Mouse (Mus musculus) hindbrain, embryonic 12.5 days (tissue): ENCODE measurements around the gene Krt75. TPM values are rescaled to one million over a fixed set of nuclear protein-coding genes. Genes with fewer than 3 reads are reported as not detected.
A peak's percentile ranks its signal among the peaks of the same experiment; 100 is the strongest.

ENCODE experiments used
- ATAC-seq: fragments of 200-750 bp; cut with Nextera tagmentation; 2 replicates; pipeline ENCODE4 v1.8.0; 2017; ENCODE audit warnings: moderate TSS enrichment; ENCODE audit not compliant: low FRiP score
- H3K27ac ChIP-seq: fragments of 300-500 bp; sonication (generic); 2 replicates; pipeline ENCODE4 v1.5.1; 2016; ENCODE audit warnings: mild to moderate bottlenecking
- H3K27me3 ChIP-seq: fragments of 300-500 bp; sonication (generic); 2 replicates; pipeline ENCODE4 v1.6.1; 2016; ENCODE audit warnings: mild to moderate bottlenecking
- H3K36me3 ChIP-seq: fragments of 300-500 bp; sonication (generic); 2 replicates; pipeline ENCODE4 v1.6.1; 2016; ENCODE audit warnings: mild to moderate bottlenecking
- H3K4me1 ChIP-seq: fragments of 300-500 bp; sonication (generic); 2 replicates; pipeline ENCODE4 v1.6.1; 2016
- H3K4me2 ChIP-seq: fragments of 300-500 bp; sonication (generic); replicated peaks from 2 replicates; pipeline ENCODE4 v1.6.1; 2016; ENCODE audit warnings: mild to moderate bottlenecking
- H3K4me3 ChIP-seq: fragments of 300-500 bp; sonication (generic); 2 replicates; pipeline ENCODE4 v1.5.1; 2016; ENCODE audit warnings: mild to moderate bottlenecking
- H3K9ac ChIP-seq: fragments of 300-500 bp; sonication (generic); 2 replicates; pipeline ENCODE4 v1.6.1; 2016; ENCODE audit warnings: mild to moderate bottlenecking, moderate library complexity
- H3K9me3 ChIP-seq: fragments of 300-500 bp; sonication (generic); replicated peaks from 2 replicates; pipeline ENCODE4 v1.6.1; 2016; ENCODE audit warnings: mild to moderate bottlenecking
- whole genome bisulfite sequencing: fragments of 180-500 bp; shearing (Covaris S2); methylation state at CpG from one replicate; pipeline ENCODE4 v1.1.7; 2016; 5-methylcytosine and 5-hydroxymethylcytosine counted together
- polyA plus RNA-seq: library from polyadenylated mRNA; unstranded; fragments of >200 nt; fragmentation: Nextera tagmentation; extraction: Ambion mirVana; gene quantifications from 2 replicates; pipeline ENCODE4 v1.2.1, GENCODE M21; 2016

The Krt75 gene
- polyA plus RNA-seq: 0.08 and 0.18 TPM in 2 replicates

- H3K27ac ChIP-seq: no peak within 1 kb of the TSS
- no peak within 1 kb of the TSS for H3K9ac ChIP-seq
- no peak within 1 kb of the TSS for H3K4me2 ChIP-seq
- H3K27me3 ChIP-seq: 0 out of 2 replicates have a peak, but pooled peaks cover 3% of the 10 kb centered on the region
- no peak for ATAC-seq
- H3K9me3 ChIP-seq: no peaks in the 10 kb centered on the region
- H3K36me3 ChIP-seq: no peaks in the 10 kb centered on the region
- 74% methylated on average over 15 of the region's 15 CpGs for WGBS
- no peak within 1 kb of the TSS for H3K4me3 ChIP-seq
- H3K4me1 ChIP-seq: no peaks in the 10 kb centered on the region
Measured at GRCm38 (mm10) chr15:101573796-101574345, at the start of gene Krt75. Krt75 (minus strand) TSS chr15:101573904.

GRCm38 (mm10) chr15:101599123-101599522 is 25.4 kb upstream of the Krt75 start:
- no peaks in the 10 kb centered on the region for H3K27me3 ChIP-seq
- H3K9me3 ChIP-seq: no peaks in the 10 kb centered on the region
- H3K4me3 ChIP-seq: no peak overlapping the region
- no peak overlapping the region for H3K9ac ChIP-seq
- no peak overlapping the region for H3K4me2 ChIP-seq
- no peaks in the 10 kb centered on the region for H3K4me1 ChIP-seq
- H3K27ac ChIP-seq: no peak overlapping the region
- 59% methylated on average over 6 of the region's 6 CpGs for WGBS
- no peaks in the 10 kb centered on the region for H3K36me3 ChIP-seq
- no peak for ATAC-seq

GRCm38 (mm10) chr15:101588216-101588615 is 14.5 kb upstream of the Krt75 start:
- Histone ChIP-seq H3K27ac (no peak overlapping the region), H3K4me3 (no peak overlapping the region), H3K9me3 (no peaks in the 10 kb centered on the region), H3K4me2 (no peak overlapping the region), H3K4me1 (no peaks in the 10 kb centered on the region), H3K27me3 (no peaks in the 10 kb centered on the region), H3K9ac (no peak overlapping the region), H3K36me3 (no peaks in the 10 kb centered on the region)
- ATAC-seq: no peak
- 79% methylated on average over 10 of the region's 10 CpGs for WGBS

GRCm38 (mm10) chr15:101584456-101584855 is 10.8 kb upstream of the Krt75 start:
- no peaks in the 10 kb centered on the region for H3K9me3 ChIP-seq
- H3K27me3 ChIP-seq: no peaks in the 10 kb centered on the region
- 34% methylated on average over 2 of the region's 2 CpGs for WGBS
- no peak for ATAC-seq
- no peaks in the 10 kb centered on the region for H3K4me1 ChIP-seq
- no peak overlapping the region for H3K4me3 ChIP-seq
- no peaks in the 10 kb centered on the region for H3K36me3 ChIP-seq
- H3K9ac ChIP-seq: no peak overlapping the region
- no peak overlapping the region for H3K27ac ChIP-seq
- no peak overlapping the region for H3K4me2 ChIP-seq

GRCm38 (mm10) chr15:101583211-101583965 is 9.7 kb upstream of the Krt75 start:
- Histone ChIP-seq H3K27me3 (no peaks in the 10 kb centered on the region), H3K36me3 (no peaks in the 10 kb centered on the region), H3K27ac (no peak overlapping the region), H3K9ac (no peak overlapping the region), H3K4me2 (no peak overlapping the region), H3K9me3 (no peaks in the 10 kb centered on the region), H3K4me1 (no peaks in the 10 kb centered on the region), H3K4me3 (no peak overlapping the region)
- WGBS: 87% methylated on average over 8 of the region's 8 CpGs
- no peak for ATAC-seq

- H3K27me3 ChIP-seq: no peaks in the 10 kb centered on the region
- no peak overlapping the region for H3K27ac ChIP-seq
- H3K4me2 ChIP-seq: no peak overlapping the region
- no peaks in the 10 kb centered on the region for H3K4me1 ChIP-seq
- H3K36me3 ChIP-seq: no peaks in the 10 kb centered on the region
- no peak for ATAC-seq
- 79% methylated on average over 3 of the region's 3 CpGs for WGBS
- no peaks in the 10 kb centered on the region for H3K9me3 ChIP-seq
- H3K4me3 ChIP-seq: no peak overlapping the region
- H3K9ac ChIP-seq: no peak overlapping the region
Measured at GRCm38 (mm10) chr15:101581701-101582100, 8.0 kb upstream of the Krt75 start.

GRCm38 (mm10) chr15:101575506-101575905 is 1.8 kb upstream of the Krt75 start:
- Histone ChIP-seq H3K4me1 (no peaks in the 10 kb centered on the region), H3K9me3 (no peaks in the 10 kb centered on the region), H3K4me3 (no peak overlapping the region), H3K36me3 (no peaks in the 10 kb centered on the region), H3K27me3 (0 out of 2 replicates have a peak, but pooled peaks cover 3% of the 10 kb centered on the region), H3K27ac (no peak overlapping the region), H3K4me2 (no peak overlapping the region), H3K9ac (no peak overlapping the region)
- WGBS: 90% methylated on average over 5 of the region's 5 CpGs
- ATAC-seq: no peak

- no peak overlapping the region for H3K4me2 ChIP-seq
- H3K27me3 ChIP-seq: no peaks in the 10 kb centered on the region
- H3K4me3 ChIP-seq: no peak overlapping the region
- ATAC-seq: no peak
- H3K27ac ChIP-seq: no peak overlapping the region
- no peaks in the 10 kb centered on the region for H3K4me1 ChIP-seq
- no peaks in the 10 kb centered on the region for H3K36me3 ChIP-seq
- no peaks in the 10 kb centered on the region for H3K9me3 ChIP-seq
- 50% methylated on average over 7 of the region's 7 CpGs for WGBS
- no peak overlapping the region for H3K9ac ChIP-seq
Measured at GRCm38 (mm10) chr15:101567780-101568179, 5.9 kb downstream of the Krt75 start.

- 76% methylated on average over 5 of the region's 5 CpGs for WGBS
Measured at GRCm38 (mm10) chr15:101562850-101563249, 10.9 kb downstream of the Krt75 start, which contains the start of gene Krt90. Krt90 (minus strand) TSS chr15:101562950.

GRCm38 (mm10) chr15:101558034-101558646 is 15.6 kb downstream of the Krt75 start:
- whole genome bisulfite sequencing: 5% methylated on average over 7 of the region's 7 CpGs
- H3K4me2 ChIP-seq: no peak overlapping the region
- ATAC-seq: no peak

More at GRCm38 (mm10) chr15:101562850-101563249, 10.9 kb downstream of the Krt75 start, which contains the start of gene Krt90:
- no peak within 1 kb of the TSS for H3K4me3 ChIP-seq
- H3K27me3 ChIP-seq: peaks cover 4% of the 10 kb centered on the region; the same call in 1 of the 2 replicates
- no peaks in the 10 kb centered on the region for H3K36me3 ChIP-seq
- ATAC-seq: no peak
- H3K9me3 ChIP-seq: no peaks in the 10 kb centered on the region
- H3K4me1 ChIP-seq: peaks cover 8% of the 10 kb centered on the region
- H3K4me2 ChIP-seq: no peak within 1 kb of the TSS
- H3K27ac ChIP-seq: no peak within 1 kb of the TSS
- no peak within 1 kb of the TSS for H3K9ac ChIP-seq

GRCm38 (mm10) chr15:101553169-101553568 is 20.5 kb downstream of the Krt75 start:
- H3K4me2 ChIP-seq: peak overlapping the region; percentile 39
- peak; percentile 76; the same call in 1 of the 2 replicates for ATAC-seq
- H3K4me3 ChIP-seq: no peak overlapping the region
- H3K36me3 ChIP-seq: no peaks in the 10 kb centered on the region
- H3K27me3 ChIP-seq: peaks cover 21% of the 10 kb centered on the region
- no peak overlapping the region for H3K27ac ChIP-seq
- H3K4me1 ChIP-seq: peaks cover 17% of the 10 kb centered on the region
- 1% methylated on average over 11 of the region's 11 CpGs for WGBS
- no peaks in the 10 kb centered on the region for H3K9me3 ChIP-seq
- peak overlapping the region; percentile 41; the same call in 1 of the 2 replicates for H3K9ac ChIP-seq

More at GRCm38 (mm10) chr15:101558034-101558646, 15.6 kb downstream of the Krt75 start:
- no peak overlapping the region for H3K27ac ChIP-seq
- peaks cover 12% of the 10 kb centered on the region for H3K27me3 ChIP-seq
- H3K9ac ChIP-seq: no peak overlapping the region
- H3K9me3 ChIP-seq: no peaks in the 10 kb centered on the region
- H3K4me3 ChIP-seq: no peak overlapping the region
- H3K4me1 ChIP-seq: peaks cover 15% of the 10 kb centered on the region
- no peaks in the 10 kb centered on the region for H3K36me3 ChIP-seq

GRCm38 (mm10) chr15:101552188-101552587 is 21.5 kb downstream of the Krt75 start:
- no peak for ATAC-seq
- Histone ChIP-seq H3K9me3 (no peaks in the 10 kb centered on the region), H3K4me3 (no peak overlapping the region), H3K36me3 (no peaks in the 10 kb centered on the region), H3K4me1 (peaks cover 10% of the 10 kb centered on the region), H3K27me3 (peaks cover 21% of the 10 kb centered on the region), H3K27ac (no peak overlapping the region), H3K4me2 (no peak overlapping the region), H3K9ac (no peak overlapping the region)
- WGBS: 87% methylated on average over 8 of the region's 8 CpGs
